Mouse (Mus musculus) E14TG2a.4 (cell line): ENCODE measurements around the gene Srp68.
A peak's percentile ranks its signal among the peaks of the same experiment; 100 is the strongest.

ENCODE experiments used
- H3K27me3 ChIP-seq: 2 replicates; pipeline ENCODE4 v1.6.1; 2014; ENCODE audit warnings: low read length, control low read depth; ENCODE audit not compliant: insufficient read depth
- H3K36me3 ChIP-seq: 2 replicates; pipeline ENCODE4 v1.6.1; 2014; ENCODE audit warnings: low read length, control low read depth; ENCODE audit not compliant: insufficient read depth
- H3K4me1 ChIP-seq: replicated peaks from 2 replicates; pipeline ENCODE4 v1.6.1; 2014; ENCODE audit warnings: low read depth, low read length, control low read depth
- H3K4me3 ChIP-seq: replicated peaks from 2 replicates; pipeline ENCODE4 v1.5.1; 2014; ENCODE audit warnings: mild to moderate bottlenecking, low read length
- H3K9me3 ChIP-seq: 2 replicates; pipeline ENCODE4 v1.6.1; 2014; ENCODE audit warnings: low read length, control low read depth
- CTCF ChIP-seq: conservative IDR thresholded peaks from 2 replicates; pipeline ENCODE4 v1.5.1; 2014; ENCODE audit warnings: low read length
- NANOG ChIP-seq: IDR thresholded peaks from 2 replicates; pipeline ENCODE4 v1.6.1; 2014; ENCODE audit warnings: borderline replicate concordance, low read length, mixed read lengths
- POU5F1 ChIP-seq: IDR thresholded peaks from 2 replicates; pipeline ENCODE4 v1.6.1; 2014; ENCODE audit warnings: low read length, borderline replicate concordance

The Srp68 gene

DNA sequence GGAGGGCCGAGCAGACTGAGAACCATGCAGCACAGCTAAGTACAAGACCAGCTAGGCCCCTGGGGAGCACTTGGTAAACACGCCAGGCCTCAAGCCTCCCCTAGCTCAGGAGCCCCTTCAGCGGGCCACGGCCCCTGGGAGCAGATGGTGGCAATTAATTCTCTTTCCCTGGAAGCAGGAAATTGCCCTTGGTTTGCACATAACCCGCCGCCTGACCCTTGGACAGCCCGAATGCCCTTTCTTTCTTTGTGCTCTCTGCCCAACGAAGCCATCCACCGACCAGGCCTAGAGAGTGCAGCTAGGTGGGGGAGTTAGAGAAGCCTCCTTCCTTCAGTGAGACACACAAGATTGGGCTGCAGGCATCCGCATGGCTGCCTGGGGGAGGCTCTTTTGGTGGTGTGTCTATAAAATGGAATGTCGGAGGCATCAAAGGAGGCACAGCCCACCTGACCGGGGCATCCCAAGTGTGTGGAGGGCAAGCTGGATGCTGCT, 32.2 kb downstream of the Srp68 start:
- no peaks in the 10 kb centered on the region for H3K9me3 ChIP-seq
- TF ChIP-seq CTCF, result no peak
- TF ChIP-seq POU5F1, result no peak
- TF ChIP-seq NANOG, result no peak
- peaks cover 21% of the 10 kb centered on the region for H3K27me3 ChIP-seq
- peaks cover 40% of the 10 kb centered on the region for H3K36me3 ChIP-seq
- H3K4me3 ChIP-seq, result peak overlapping the region; percentile 49
- H3K4me1 ChIP-seq, result peaks cover 58% of the 10 kb centered on the region

DNA sequence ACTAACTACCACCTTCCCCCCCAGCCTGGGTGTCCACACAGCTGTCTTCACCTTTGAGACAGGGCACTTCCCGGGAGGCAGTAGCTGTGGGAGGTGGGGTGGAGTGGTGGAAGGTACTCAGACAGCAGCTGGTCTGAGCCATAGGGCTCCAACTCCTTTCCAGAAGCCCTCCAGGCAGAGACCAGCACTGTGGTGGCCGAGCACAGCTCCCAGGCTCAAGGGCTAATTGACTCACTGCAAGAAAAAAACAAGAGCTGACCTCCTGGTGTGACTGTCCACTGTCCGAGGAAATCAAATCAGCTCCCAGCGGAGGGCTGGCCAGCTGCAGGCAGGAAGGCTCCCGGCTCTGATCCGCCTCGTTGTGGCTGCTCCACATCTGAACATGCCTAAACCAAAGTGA, 34.2 kb downstream of the Srp68 start:
- TF ChIP-seq POU5F1 (no peak), NANOG (no peak), CTCF (no peak)
- Histone ChIP-seq H3K9me3 (no peaks in the 10 kb centered on the region), H3K36me3 (peaks cover 20% of the 10 kb centered on the region), H3K27me3 (peaks cover 37% of the 10 kb centered on the region), H3K4me1 (peaks cover 40% of the 10 kb centered on the region), H3K4me3 (no peak overlapping the region)

DNA sequence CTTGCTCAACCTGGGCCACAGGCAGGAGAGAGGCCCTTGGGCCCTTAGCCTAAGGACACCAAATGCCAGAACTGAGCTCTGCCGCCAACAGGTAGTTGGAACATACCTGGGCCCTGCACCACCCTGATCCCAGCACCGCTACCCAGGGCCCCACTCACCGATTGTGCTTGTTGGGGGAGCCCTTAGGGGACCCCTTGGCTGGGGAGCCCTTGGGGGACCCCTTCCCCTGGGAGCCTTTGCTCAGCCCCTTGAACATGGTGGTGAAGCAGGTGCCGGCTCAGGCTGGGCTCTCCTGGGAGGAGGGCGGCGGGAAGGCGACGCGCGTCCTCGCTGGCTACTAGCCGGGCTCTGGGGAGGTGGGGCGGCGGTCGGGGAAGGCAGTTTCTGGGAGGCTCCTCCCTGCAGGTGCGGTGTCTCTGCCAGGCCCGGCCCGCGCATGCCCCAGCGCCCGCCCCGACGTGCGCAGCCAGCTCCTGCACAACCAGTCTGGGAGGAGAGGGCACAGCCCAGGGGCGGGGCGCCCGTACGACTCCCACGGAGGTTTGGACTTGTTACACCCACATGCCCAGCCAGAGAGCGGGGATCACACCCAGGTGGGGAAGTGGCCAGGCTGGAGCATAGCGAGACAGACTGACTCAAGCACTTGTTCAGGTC, 36.1 kb downstream of the Srp68 start, which contains the start of gene Evpl:
Evpl (minus strand) TSS at position 336 of the 654 bp plus-strand sequence.
- Histone ChIP-seq H3K4me3 (peak within 1 kb of the TSS; percentile 71), H3K27me3 (peaks cover 57% of the 10 kb centered on the region), H3K9me3 (no peaks in the 10 kb centered on the region), H3K36me3 (0 out of 2 replicates have a peak, but pooled peaks cover 3% of the 10 kb centered on the region), H3K4me1 (peaks cover 48% of the 10 kb centered on the region)
- TF ChIP-seq CTCF, result no peak
- TF ChIP-seq NANOG, result no peak
- TF ChIP-seq POU5F1, result no peak

DNA sequence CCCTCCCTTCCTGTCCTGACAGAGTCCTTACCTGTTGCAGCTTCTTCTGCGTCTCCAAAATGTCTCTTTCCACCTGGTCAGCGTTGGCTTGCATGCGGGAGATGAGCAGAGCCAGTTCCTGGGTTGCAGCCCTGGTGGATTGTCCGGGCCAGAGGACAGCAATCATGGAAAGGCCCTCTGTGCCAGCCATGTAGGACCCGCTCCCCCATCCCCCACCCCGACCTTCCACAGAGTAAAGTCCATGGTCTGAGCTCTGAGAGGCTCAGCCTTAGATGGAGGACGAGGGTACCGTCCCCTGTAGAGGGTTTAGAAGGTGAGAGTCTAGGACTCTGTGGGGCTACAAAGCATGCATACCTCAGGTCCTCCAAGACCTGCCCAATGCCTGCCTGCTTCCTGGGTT, 39.1 kb downstream of the Srp68 start:
- no peaks in the 10 kb centered on the region for H3K9me3 ChIP-seq
- H3K4me3 ChIP-seq, result no peak overlapping the region
- no peak for TF ChIP-seq CTCF
- no peak for TF ChIP-seq POU5F1
- TF ChIP-seq NANOG, result no peak
- H3K27me3 ChIP-seq, result peaks cover 74% of the 10 kb centered on the region
- peaks cover 53% of the 10 kb centered on the region for H3K4me1 ChIP-seq
- no peaks in the 10 kb centered on the region for H3K36me3 ChIP-seq

DNA sequence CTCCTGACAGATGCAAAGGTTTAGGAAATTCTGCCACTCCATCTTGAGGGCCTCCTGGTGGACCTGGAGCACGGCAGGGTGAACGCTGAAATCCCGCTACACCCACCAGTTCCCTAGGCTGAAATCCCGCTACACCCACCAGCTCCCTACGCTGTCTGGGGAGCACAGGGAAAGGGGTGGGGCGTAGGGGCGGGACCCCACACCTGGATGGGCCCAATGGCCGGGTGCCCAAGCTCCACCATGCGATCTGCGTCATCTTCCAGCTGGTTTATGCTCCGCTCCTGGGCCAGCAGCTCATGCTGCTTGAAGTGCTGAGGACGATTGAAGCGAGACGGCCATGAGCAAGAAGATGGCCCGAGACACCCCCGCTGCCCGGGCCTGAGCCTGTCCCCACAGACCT, 41.6 kb downstream of the Srp68 start:
- Histone ChIP-seq H3K27me3 (peaks cover 72% of the 10 kb centered on the region), H3K36me3 (no peaks in the 10 kb centered on the region), H3K9me3 (no peaks in the 10 kb centered on the region), H3K4me1 (peaks cover 58% of the 10 kb centered on the region), H3K4me3 (peak overlapping the region; percentile 70)
- TF ChIP-seq CTCF, result no peak
- TF ChIP-seq POU5F1, result no peak
- no peak for TF ChIP-seq NANOG

DNA sequence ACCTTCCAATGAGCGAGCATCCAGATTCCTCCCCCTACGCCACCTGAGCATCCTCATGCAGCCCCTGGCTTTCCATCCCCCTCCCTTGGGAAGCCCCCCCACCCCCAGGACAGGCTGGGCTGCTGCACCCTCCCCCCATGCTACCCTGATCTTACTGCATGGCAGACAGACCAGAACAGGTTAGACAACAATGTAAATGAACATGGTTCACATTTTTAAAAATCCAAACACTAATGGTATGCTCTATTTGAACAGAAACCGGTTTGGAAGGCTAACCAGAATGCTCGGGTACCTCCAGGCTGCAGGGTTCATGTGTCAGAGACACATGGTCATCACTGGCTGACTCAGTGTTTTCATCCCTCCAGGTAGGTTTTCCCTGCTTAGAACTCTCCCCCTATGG, 45.3 kb downstream of the Srp68 start:
- peaks cover 56% of the 10 kb centered on the region for H3K4me1 ChIP-seq
- no peaks in the 10 kb centered on the region for H3K36me3 ChIP-seq
- no peak for TF ChIP-seq NANOG
- TF ChIP-seq POU5F1, result no peak
- TF ChIP-seq CTCF, result no peak
- no peak overlapping the region for H3K4me3 ChIP-seq
- peaks cover 59% of the 10 kb centered on the region for H3K27me3 ChIP-seq
- 0 out of 2 replicates have a peak, but pooled peaks cover 5% of the 10 kb centered on the region for H3K9me3 ChIP-seq

DNA sequence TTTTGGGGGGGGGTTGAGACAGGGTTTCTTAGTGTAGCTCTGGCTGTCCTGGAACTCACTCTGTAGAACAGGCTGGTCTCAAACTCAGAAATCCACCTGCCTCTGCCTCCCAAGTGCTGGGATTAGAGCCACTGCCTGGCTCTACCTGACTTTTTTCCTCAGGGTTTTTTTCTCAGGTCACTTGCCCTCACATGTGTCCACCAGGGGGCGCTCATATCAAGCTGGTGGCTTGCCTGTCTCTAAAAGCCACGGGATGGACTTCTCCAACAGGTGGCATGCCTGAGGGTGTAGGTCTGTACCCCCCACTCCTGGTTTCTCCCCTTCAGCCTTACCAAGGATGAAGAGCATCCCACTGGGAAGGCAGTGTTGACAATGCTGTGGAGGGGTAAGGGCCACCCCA, 47.6 kb downstream of the Srp68 start:
- TF ChIP-seq CTCF (peak; percentile 89), NANOG (no peak)
- Histone ChIP-seq H3K4me3 (no peak overlapping the region), H3K27me3 (peaks cover 68% of the 10 kb centered on the region), H3K36me3 (no peaks in the 10 kb centered on the region), H3K9me3 (0 out of 2 replicates have a peak, but pooled peaks cover 5% of the 10 kb centered on the region), H3K4me1 (peaks cover 64% of the 10 kb centered on the region)

DNA sequence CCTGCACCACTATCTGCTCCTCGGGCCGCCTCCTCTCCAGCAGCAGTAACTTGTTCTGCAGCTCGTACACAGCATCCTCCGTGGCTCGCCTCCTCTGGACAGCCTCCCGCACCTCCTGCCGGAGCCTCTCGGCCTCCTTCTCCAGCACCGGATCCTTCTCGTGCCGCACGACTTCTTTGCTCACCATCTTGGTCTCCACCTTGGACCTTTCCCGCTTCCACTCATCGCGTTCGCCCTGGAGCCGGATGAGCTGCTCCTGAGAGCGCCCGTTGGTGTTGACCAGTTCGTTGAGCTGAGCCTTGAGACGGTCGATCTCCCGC, 51.3 kb downstream of the Srp68 start:
- TF ChIP-seq CTCF (no peak), POU5F1 (no peak), NANOG (no peak)
- H3K4me3 ChIP-seq, result peak overlapping the region; percentile 65
- peaks cover 60% of the 10 kb centered on the region for H3K27me3 ChIP-seq
- peaks cover 63% of the 10 kb centered on the region for H3K4me1 ChIP-seq
- H3K9me3 ChIP-seq, result 0 out of 2 replicates have a peak, but pooled peaks cover 5% of the 10 kb centered on the region
- H3K36me3 ChIP-seq, result no peaks in the 10 kb centered on the region
